Mouse (Mus musculus): ENCODE data around the gene Ddah1.

DNA sequence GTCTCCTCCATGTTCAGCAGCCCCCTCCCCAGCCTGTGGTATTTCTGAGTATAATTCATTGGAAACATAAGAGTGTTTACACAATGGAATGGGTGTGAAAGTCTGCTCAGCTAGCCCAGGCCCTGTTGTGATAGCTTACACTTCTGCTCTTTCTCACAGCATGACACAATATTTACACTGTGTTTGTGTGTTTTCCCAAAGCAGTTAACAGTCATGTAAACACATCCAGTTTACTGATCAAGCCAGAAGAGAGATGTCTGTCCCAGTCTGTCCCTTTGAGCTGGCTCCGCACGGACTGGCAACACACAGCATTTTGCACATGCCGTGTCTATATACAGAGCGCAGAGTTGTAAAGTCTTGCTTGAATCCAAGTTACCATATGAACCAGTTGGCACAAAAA lies 32.2 kb downstream of the Ddah1 start:
- TF ChIP-seq CTCF (conservative IDR thresholded peaks at IDR 0.05; ENCODE audit: low read length): no peak
- TF ChIP-seq NANOG (IDR thresholded peaks at IDR 0.05; ENCODE audit: borderline replicate concordance, low read length): no peak
- TF ChIP-seq POU5F1 (IDR thresholded peaks at IDR 0.05; ENCODE audit: borderline replicate concordance, low read length): no peak
